Mouse (Mus musculus) brain, embryonic 14.5 days (tissue): Measurements from ENCODE around the gene Qrich2. TPM values are rescaled to one million over a fixed set of nuclear protein-coding genes. Genes with fewer than 3 reads are reported as not detected.
"Not testable (repeated sequence)": the region's sequence is repeated elsewhere in the genome, so short reads cannot be mapped to it uniquely, and the experiment has no call there.

Source experiments
- DNase-seq: peaks from one replicate; pipeline ENCODE4 v3.0.0-alpha.2; 2011; ENCODE audit warnings: low read depth
- CTCF ChIP-seq: fragments of 200-500 bp; IDR thresholded peaks from 2 replicates; pipeline ENCODE4 v1.5.1; 2012; ENCODE audit warnings: inconsistent platforms, mild to moderate bottlenecking, moderate library complexity, borderline replicate concordance; ENCODE audit not compliant: insufficient read depth, insufficient read length; ENCODE audit errors: extremely low read depth
- POLR2A ChIP-seq: fragments of 200-500 bp; IDR thresholded peaks from 2 replicates; pipeline ENCODE4 v1.6.1; 2012; ENCODE audit warnings: mild to moderate bottlenecking, inconsistent platforms, borderline replicate concordance; ENCODE audit not compliant: poor library complexity, insufficient read depth, insufficient read length, severe bottlenecking; ENCODE audit errors: extremely low read depth
- polyA plus RNA-seq: library from polyadenylated mRNA; depleted of rRNA; stranded (reverse); fragments of >200 nt; gene quantifications from 2 replicates; pipeline ENCODE4 v1.2.3, GENCODE M21; 2012

The Qrich2 gene
- polyA plus RNA-seq, 1 experiment, result 0.14 TPM

DNA sequence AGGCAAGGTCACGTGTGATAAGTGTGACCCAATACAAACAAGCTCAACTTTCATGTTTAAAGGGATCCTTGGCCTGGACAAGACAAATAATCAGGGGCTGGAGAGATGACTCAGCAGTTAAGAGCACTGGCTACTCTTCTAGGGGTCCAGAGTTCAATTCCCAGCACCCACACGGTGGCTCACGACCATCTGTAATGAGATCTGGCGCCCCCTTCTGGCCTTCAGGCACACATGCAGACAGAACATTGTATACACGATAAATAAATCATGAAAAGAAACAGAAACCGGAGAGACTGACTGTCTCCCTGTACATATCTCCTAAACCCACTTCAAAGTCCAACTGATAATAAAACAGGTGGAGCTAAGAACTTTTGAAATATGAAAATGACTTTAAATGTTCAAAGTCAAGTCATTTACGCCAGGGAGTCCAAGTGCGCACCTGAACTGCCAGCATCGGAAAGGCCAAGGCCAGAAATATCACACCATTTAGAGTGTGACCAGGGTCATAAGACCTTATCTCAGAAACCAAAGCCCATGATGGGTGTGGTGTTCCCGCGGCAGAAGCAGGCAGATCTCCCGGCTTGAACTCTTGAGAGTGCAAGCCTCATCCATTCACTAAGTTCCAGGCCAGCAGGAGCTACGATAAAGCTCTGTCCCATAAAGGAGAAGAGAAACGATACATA, 22.8 kb upstream of the Qrich2 start:
- TF ChIP-seq POLR2A (no peak), CTCF (peak; percentile 40; the same call in 1 of the 2 replicates)
- no peak for DNase-seq

DNA sequence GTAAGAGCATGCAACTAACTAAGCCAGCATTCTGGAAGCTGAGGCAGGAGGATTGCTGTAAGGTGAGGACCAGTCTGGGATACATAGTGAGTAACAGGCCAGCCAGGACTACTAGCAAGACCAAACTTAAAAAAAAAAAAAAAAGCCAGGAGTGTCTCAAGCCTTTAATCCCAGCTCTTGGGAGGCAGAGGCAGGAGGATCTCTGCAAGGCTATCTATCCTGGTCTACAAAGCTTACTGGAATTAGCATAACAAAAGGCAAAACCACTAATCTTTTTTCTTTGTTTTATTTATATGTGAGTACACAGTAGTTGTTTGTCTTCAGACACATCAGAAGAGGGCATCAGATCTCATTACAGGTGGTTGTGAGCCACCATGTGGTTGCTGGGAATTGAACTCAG, 22.2 kb upstream of the Qrich2 start:
- no peak for TF ChIP-seq POLR2A
- TF ChIP-seq CTCF, result no peak
- DNase-seq, result no peak

DNA sequence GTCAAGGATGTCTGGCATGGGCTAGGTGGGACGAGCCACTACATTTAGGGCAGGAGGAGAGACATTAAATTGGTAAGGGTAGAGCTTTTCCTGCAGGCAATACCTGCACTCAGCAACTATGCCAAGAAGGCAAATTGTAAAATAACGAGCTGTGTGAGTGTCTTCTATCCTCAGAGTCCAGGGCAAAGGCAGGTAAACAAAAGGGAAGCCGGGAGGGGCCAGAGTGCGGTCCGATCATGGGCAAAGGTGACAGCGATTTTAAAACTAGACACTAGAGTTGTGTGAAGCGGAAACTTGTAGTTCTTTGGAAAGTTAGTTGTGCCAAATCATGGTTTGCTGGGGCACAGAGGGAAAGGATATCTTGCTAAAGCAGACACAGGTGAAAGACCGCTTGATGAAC, 18.2 kb upstream of the Qrich2 start:
- no peak for TF ChIP-seq CTCF
- no peak for TF ChIP-seq POLR2A
- DNase-seq, result no peak

DNA sequence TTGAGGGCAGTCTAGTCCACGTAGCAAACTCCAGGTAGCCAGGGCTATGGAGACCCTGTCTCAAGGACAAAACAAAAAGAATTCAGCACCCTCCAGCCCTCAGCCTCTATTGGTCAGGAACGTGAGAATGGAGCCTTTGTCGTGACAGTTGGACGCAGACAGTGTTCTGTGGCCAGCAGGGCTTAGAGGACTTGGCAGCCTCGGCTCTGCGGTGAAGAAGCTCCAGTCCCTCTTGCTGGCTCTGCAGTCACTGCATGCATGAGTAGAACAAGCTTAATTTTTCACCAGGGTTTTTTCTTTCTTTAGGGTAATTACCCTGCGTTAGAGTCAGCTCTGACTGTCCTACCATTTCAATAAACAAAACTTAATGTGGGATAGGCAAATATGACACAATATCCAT, 15.7 kb upstream of the Qrich2 start:
- no peak for DNase-seq
- TF ChIP-seq CTCF (no peak), POLR2A (no peak)

DNA sequence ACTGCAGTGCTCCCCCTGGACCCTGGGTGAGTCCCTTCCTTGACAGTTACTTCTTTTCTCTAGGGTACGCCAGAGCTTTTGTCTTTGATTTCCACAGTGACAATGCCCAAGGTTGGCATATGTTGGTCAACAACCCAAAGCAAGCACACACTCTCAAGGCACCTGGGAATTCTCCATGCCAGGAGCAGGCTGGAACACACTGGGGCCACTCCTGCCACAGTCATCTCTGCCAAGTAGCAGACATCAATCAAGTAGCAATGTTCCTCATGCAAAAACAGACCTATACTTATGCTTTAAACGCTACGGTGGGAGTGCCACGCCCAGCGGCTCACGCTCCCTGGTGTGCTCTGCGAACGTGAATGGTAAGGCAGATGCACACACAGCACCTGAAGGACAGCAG, 14.9 kb upstream of the Qrich2 start:
- DNase-seq, result no peak
- TF ChIP-seq POLR2A, result no peak
- no peak for TF ChIP-seq CTCF

DNA sequence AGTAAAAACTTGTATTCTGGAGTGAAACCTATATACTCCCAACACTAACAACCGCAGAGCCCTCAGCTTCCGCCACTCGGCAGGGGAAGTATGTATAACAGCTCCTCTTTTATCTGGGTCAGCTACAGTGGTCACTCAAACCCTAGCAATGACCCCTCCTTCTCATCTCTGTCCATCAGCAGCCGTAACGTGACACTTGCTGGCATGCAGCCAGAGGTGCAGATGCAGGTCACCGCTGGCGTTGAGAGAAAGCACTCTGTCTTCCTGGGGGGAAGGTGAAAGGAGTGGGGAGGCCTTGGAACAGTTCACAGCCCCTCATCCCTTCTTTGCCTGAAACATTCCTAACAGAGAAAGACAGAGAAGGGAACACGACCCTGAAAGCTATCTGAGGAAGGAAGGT, 13.8 kb upstream of the Qrich2 start:
- no peak for DNase-seq
- TF ChIP-seq POLR2A, result no peak
- TF ChIP-seq CTCF, result no peak

DNA sequence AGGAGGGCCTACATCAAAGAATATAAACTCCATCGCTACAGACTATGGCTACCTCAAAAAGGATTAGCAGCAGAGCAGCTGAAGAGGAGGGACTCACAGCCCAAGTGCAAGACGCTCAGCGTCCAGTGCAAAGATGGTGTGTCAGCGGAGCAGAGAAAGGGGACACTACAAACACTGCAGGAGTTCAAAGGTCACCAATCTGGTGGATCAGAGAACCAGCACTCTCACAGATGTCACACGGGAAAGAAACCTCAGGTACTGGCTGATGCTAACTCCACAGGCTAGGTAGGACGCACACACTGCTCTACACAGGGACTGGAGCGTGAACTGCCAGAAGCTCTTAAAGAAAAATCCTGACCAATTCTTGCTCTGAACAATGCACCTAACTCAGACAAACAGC, 12.9 kb upstream of the Qrich2 start:
- no peak for TF ChIP-seq POLR2A
- no peak for TF ChIP-seq CTCF
- no peak for DNase-seq

DNA sequence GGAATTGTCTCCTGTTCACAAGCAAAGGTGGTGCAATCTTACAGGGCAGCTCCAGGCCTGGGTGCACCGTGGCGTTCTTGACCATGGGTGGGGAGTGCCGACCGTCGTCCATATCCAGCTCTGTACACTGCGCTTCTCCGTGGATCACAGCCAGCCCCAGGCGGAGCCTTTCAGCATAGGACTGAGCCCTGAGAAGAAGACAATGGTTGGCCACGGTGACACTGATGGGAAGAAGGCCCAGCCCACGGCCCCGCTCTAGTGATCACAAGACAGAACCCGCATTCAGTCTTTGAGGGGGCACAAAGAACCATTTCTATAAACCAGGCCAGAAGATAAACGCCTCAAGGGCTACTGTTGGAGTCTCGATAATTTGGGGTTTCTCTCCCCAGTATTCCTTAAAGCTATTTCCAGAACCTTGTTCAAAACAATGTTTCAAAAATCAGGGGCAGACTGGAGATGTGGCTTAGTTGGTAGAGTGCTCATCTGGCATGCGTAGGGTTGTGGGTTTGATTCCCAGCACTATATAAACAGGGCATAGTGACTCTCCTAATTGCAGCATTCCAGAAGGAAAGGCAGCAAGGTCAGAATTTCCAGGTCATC, 11.2 kb upstream of the Qrich2 start:
- TF ChIP-seq CTCF (no peak), POLR2A (no peak)

DNA sequence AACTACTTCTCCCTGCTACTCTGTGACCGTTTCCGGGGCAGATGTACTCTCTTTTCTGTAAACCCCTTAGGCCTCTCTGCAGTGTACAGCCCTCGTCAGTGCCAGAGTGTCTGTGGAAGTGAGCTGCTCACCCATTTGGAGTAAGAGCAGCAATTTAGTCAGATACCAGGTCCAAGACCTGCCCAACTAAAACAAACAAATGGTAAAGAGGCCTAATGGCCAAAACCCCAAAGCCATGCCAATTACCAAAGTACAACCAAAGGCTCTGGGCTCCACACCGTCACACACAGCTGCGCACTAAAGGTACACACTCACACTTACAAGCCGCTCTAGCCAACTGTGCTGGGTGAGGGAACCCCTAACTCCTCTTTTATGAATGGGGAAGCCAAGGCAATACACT, 10.7 kb upstream of the Qrich2 start:
- TF ChIP-seq CTCF (no peak), POLR2A (no peak)
- no peak for DNase-seq

More for the DNA sequence above, 11.2 kb upstream of the Qrich2 start:
- no peak for DNase-seq

DNA sequence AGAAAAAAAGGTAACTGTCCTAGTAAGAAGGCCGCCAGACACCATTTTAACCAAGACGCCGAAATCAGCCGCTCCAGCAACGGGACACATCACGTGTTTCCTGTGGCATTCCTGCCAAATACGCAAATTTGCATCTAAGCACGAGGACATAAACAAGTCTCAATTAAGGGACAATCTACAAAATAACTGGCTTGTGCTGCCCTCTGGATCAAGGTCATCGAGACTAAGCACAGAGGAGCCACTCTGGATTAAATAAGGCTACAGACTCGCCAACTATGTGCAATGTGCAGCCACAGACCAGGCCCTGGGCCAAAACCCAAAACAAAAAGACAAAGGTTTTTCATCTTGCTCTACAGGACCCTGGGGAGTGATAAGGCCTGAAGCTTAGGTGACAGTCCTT, 10.0 kb upstream of the Qrich2 start:
- peak; percentile 52 for DNase-seq
- TF ChIP-seq POLR2A (no peak), CTCF (no peak)

DNA sequence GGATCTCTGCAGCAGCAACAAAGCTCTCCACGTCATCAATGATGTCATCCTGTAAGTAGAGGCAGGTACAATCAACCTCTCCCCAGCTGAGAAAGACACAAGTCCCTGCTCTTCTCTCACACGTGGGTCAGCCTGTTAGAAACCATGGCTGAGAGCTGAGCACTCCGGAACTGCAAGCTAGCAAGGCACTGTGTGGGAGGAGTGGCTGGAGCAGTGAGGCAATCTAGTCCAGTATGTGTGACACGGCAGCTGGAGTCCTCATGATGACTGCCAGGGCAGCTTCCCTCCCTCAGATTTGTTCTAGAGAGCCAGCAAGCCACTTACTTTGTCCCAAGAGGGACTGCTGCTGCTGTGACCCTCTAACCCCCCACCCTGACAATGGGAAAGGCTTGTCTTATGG, 6.2 kb upstream of the Qrich2 start:
- DNase-seq, result no peak
- TF ChIP-seq CTCF (no peak), POLR2A (no peak)

DNA sequence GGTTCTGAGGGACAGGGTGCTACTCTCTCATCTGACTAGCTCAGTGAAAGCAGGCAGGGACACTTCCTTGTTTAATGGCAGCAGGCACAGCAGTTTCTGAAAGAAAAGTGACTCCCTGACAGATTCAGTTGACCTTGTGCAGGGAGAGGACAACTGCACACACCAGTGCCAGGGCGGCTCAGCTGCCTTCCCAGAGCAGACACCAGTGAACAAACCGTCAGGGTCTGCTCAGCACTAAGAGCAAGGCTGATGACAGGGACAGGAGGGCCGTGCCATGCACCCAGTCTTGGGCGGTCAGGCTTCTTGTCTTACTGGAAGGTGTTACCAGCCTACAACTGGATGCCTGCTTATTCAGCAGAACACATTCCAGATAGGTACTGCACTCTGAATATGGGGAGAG, 4.9 kb upstream of the Qrich2 start:
- no peak for DNase-seq
- TF ChIP-seq CTCF (no peak), POLR2A (no peak)

DNA sequence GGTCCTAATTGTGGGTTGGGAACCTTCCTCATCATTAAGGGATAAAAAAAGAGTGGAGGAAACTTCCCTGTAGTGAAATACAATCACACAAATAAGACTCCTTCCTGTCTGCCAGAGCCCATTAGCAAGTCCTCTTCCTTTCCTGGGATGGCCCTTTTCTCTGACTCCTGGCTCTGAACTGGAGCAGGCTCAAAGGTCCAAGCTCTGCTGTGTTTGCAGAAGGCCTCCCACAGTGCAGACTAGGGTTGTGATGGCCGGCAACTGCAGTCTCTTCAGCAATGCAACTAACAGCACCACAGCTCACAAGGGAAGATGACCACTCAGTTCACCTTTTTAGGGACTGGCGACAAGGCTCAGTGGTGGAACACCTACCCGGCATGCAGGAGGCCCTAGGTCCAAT, 4.2 kb upstream of the Qrich2 start:
- TF ChIP-seq CTCF (no peak), POLR2A (no peak)
- peak; percentile 33 for DNase-seq

DNA sequence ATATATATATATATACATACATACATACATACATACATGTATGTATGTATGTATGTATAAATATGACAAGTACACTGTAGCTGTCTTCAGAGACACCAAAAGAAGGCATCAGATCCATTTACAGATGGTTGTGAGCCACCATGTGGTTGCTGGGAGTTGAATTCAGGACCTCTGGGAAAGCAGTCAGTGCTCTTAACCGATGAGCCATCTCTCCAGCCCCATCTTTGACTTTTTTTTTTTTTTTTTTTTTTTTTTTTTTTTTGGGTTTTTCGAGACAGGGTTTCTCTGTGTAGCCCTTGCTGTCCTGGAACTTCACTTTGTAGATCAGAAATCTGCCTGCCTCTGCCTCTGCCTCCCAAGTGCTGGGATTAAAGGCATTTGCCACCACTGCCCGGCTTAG, 2.3 kb upstream of the Qrich2 start:
- DNase-seq, result not testable (repeated sequence)

DNA sequence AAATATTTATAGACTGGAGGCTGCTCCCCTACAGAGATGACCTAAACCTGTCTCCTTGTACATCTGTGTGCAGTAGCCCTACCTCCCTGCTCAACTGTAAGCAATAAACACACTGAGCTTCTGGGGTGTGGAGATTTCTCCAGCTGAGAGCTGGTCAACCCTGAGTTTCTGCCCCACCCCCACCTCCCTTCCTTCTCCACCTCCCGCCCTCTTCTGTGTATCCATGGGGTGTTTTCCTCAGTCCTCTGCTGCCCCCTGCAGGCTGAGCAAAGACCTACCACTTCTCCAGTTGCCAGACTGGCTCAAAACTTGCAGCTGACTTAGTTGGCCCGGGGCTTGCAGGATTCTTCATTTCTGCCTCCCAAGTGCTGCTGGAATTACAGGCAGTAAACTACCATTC, 2.2 kb downstream of the Qrich2 start:
- TF ChIP-seq POLR2A, result no peak
- peak; percentile 85 for TF ChIP-seq CTCF

DNA sequence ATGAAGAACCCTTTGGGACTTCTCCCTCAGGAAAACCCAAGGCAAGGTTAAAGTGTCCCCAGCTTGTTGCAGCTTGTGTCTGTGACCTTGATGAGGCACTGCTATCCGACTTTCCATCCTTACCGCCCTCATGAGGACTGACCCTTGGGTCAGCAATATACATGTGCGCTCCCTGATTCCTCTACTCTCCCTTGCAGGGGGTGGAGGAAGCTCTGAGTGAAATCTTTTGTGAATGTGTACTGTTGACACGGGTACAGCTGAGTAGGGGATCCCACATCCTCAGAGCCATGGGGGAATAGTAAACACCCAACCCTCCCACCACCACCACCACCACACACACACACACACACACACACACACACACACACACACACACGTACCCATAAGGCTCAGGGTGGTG, 2.7 kb downstream of the Qrich2 start:
- no peak for DNase-seq
- no peak for TF ChIP-seq CTCF
- TF ChIP-seq POLR2A, result no peak

More for the DNA sequence above, 2.2 kb downstream of the Qrich2 start:
- DNase-seq, result peak; percentile 89
